Mouse (Mus musculus) right cerebral cortex, postnatal 14 days (tissue): ENCODE data around the gene Gm28051.

Experiments
- DNase-seq: peaks from one replicate; pipeline ENCODE4 v3.0.0; 2022

The Gm28051 gene

DNA sequence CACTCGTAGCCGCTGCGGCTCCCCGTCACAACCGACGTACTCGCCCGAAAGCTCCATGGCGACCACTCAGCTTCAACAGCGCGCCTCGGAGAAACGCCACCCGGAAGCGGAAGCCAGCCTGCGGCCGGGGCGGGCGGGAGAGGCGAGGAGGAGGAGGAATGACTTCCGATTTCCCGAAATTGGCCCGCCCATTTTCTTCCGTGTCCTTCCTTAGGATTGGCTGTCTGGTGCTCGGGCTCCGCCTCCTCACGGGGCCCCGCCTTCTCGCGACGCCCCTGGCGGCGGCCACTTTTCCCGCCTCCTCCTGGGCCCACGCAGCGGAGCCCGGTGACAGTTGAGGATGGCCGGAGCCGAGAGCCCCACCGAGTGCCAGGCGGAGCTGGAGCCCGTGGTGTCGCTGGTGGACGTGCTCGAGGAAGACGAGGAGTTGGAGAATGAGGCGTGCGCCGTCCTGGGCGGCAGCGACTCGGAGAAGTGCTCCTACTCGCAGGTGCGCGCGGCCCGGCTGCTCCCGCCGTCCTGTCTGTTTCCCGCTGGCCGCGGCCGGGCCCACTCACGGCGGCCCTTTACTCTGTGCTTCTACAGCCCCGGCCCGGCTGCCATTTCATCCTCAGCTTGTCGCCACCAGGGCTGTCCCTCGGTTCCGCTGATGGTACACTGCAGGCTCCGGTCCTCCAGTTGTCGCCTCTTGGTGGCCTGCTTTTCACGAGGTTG is at the start of gene Gm28051, which contains the start of the genes Gon7 and Ubr7:
TSS of gene Gm28051 (minus strand) at position 77 of the 714 bp plus-strand sequence.
TSS of gene Gon7 (minus strand) at position 115 of the 714 bp plus-strand sequence.
TSS of gene Ubr7 (plus strand) at position 279 of the 714 bp plus-strand sequence.
- DNase-seq: peak; percentile 96

DNA sequence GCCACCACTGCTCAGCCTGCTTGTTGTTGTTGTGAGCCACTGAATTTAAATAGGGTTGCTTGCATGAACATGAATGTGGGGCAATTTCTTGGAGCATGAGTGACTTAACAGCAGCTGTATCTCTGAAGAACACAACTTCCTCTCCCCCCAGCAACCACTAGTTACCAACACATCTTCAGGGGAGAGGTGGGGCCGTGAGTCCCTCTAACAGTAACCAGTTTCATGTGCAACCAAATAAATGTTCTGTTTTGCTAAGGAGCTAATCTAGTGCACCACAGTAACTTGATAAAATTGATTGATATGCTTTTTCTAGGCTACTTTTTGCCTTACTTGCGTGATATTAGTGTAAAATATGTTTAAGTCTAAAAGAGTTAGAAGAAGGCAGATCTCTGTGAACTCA is 42.0 kb upstream of the Gm28051 start:
- DNase-seq: no peak

DNA sequence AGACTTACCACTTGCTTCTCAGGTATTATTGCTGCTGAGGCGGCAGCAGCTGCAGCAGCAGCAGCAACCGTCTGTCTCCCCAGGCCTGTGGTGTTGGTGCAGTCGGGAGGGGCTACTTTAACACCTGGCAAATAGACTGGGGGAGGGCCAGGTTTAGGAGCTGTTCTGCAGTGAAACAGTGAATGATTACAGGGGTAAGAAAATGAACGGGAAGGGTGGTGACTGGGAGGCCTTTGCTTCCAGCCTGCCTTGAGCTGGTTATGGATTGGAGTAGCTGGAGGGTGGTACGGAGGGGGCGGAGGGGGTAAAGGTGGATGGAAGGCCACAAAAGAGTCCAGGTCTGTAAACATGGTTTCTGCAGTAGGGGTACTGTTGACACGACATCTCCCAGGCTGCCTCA is 30.4 kb upstream of the Gm28051 start:
- DNase-seq: no peak

DNA sequence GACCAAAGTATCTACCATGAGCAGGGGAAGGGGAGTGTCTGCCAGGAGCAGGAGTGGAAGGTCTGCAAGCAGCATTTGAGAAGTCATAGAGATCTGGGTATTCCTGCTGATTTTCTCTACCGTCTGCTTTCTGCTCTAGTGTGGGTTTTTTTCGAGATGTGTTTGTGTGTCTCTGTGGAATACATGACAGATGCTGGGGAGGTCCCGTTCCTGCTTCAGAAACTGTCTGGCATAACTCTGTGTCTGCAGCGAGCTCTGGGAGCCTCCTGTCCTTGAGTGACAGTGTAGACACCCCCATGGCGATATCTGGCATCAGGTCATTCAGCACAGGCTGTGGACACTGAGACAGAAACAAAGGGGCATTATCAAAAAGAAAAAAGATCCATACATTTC is 28.0 kb upstream of the Gm28051 start:
- DNase-seq: no peak

DNA sequence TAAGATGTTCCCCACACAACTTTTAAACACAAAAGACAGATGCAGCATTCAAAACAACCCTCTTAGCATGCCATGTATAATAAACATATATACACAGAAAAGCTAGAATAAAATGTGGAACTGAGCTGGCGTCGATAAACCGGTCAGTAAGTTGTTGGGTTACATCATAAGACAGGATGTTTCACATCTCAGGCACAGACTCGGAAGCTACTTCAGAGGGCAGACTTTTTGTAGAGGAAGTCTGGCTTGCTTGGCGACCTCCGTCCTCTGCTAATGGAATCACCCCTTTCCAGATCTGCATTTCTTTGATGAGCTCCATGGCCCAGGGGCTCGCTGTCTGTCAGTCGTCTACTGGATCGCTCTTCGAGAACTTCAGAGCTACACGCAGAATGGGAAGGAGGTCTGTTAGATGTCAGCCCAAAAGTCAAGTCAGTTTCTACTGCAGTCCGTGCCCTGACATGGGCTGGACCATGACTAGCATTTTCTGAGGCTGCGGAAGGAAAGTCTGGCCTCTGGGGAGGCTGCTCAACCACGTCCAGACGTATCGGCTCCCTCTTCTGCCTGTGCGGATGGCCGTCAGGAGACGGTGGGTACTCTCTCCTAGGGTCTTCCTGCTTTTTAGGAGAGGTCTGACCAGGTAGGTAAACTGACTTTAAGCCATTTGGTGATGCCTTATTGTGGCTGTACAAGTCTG is 27.5 kb upstream of the Gm28051 start:
- DNase-seq: no peak

DNA sequence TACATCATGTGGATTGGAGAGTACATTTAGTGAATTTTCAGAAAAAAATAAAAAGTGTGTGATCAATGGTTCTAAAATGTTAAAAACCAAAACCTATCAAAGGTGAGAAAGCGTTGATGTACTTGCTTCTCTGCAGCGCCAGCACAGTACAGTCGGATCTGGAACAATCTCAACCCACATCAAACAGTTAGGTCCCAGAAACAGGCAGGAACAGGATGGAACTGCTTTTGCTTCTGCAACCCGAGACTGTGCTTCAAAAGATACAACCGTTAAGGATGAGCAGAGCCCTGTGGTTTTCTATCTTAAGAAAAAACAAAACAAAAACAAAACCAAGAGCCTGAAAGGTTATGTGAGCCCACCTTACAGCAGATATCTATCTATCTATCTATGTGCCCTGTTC is 25.3 kb upstream of the Gm28051 start:
- no peak for DNase-seq

DNA sequence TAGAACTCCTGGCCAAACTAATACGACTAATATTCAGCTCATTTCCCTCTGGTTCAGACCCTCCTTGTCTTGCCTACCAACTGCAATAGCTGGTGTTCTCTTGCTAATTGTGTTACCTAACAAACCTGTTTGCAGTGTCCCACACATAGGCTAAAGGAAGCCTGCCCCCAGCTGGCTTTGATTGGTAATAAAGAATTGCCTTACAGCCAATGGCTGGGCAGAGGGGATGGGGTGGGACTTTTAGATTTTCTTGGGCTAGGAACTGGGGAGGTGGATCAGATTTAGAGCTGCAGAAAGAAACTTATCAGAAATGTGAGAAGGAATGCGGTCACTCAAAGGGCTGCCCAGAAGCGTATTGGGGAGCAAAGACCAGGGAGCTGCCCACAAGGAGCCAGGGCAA is 21.9 kb upstream of the Gm28051 start:
- DNase-seq: no peak

DNA sequence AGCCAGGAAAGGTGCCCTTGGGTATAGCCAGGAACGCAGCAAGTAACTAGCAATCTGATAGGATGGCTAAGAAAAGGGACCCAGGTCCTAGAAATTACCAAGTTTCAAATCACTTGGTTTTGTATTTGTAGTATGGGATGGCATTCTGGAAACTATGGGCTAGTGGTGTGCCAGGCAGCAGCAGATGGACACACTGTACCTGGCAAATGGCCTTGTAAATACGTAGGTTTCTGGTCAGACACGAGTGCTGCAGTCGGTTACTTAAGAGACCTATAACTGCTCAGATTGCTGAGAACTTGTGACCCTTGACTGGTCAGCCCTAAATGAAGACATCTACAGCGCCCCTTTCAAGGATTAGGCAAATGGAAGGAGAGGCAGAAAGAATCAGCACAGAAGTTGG is 20.6 kb upstream of the Gm28051 start:
- DNase-seq: no peak

DNA sequence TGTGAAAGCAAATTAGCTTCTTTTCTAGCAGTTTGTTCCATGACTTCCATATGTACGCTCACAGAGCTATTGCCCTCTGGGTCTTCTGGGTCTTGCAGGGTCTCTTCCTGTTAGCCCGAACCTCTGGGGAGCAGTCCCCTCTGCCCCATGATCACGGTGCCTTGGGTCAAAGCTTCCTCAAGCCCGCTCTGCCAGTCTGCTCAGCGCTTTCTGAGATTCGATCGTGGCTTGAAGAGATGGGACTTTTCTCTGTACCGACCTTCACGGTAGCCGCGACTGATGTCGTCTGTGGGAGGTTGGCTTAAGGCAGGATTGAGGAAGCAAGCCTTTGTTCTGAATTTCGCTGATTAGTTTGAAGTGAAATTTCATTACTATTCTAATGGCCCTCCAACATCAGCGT is 18.5 kb upstream of the Gm28051 start:
- DNase-seq: no peak

DNA sequence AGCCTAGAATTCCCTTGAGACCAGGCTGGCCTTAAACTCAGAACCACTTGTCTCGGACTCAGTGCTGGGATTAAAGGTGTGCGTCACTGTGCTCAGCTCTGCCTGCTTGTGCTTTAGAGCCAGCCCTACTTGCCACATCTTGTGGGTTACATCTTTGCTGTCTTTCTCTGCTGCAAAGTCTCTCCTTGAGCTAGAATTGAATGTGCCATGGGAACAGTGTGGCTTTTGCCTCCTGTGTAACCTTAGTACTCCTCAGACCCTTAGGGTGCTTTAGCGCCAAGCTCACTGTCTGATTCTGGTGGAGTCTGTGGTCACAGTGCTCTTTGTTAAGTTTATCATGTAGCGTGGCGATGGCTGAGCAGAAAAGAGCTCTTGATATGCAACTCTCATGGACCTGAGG is 15.1 kb upstream of the Gm28051 start:
- DNase-seq: no peak

DNA sequence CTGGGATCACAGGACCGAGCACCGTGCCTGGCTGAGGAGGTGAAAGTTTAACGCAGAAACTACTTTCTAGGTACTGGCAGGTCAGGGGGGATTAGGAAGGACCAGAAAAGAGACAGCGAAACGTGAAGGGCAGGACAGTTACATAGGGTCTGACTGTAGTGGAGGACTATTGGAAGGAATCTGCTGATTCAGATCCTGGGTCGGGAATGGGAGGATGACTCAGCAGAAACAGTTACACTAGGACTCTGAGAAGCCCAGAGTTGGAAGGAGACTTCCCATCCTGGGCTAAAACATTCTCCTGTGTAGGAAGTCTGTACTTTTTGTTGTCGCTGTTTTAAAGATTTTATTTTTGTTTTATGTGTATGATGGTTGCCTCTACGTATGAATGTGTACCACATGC is 14.0 kb upstream of the Gm28051 start:
- DNase-seq: no peak

DNA sequence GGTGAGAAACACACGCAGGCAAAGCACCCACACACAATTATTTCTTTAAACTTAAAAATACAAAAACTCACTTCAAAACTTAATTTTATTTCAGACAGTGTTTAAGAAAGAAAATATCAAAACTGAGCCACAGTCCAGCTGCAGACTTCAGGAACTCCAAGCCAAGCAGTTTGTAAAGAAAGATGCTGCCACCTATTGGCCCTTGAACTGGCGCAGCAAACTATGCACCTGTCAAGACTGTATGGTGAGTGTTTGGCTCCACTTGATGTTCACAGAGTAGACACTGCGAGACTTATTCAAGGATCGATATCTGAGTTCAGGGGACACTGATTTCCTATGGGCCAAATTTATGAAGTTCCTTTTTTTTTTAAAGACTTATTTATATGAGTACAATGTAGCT is 11.4 kb upstream of the Gm28051 start:
- no peak for DNase-seq

DNA sequence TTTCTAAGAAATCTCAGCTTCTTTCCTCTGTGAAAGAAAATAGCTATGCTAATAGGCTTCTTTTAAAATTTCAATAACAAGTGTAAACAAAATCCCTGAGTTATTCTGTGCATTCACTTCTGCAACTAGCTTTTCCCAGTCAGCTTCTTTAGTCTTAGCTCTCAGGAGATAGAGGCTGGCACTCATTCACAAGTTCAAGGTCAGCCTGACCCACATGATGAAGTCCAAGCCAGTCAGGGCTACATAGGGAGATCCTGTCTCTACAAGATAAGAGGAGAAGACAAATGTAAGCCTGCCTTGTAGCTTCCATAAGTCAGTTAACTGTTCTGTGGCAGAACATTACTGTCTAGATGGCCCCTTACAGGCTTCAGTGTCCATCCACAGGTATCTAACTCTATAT is 6.1 kb upstream of the Gm28051 start:
- DNase-seq: no peak

DNA sequence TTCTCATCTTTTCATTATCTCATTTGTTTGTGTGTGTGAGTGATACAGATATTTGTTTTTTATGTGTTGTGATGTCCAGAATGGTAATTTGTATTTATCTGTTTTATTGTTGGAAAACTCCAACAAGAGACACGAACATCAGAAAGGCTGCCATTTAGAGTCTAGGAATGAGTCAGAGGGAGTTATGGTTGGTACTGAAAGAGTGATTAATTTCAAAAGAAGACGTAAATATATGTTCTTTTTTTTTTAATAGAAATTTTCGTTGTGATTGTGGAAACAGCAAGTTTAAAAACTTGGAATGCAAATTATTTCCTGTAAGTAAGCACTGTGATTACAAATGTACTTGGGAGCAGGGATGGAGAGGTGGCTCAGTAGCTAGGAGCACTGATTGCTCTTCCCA is 4.1 kb upstream of the Gm28051 start:
- no peak for DNase-seq

DNA sequence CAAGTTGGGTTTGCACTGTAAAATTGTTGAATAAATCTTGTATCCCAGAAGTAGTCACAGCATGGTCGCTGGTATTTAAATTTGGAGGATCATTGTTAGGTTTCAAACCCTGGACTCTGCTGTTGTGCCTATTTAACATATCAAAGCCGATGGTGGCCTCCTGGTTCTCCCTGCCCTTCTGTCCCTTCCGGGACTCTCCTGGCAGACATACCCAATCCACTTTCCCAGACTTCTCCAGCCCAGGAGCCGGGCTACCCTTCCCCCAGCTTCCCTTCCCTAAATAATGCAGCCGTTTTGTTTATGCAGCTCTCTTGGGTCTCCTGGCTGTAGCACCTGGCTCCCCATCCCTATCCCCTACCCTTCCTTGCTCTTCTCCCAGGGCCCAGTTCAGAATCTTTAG is 1.4 kb upstream of the Gm28051 start:
- no peak for DNase-seq

DNA sequence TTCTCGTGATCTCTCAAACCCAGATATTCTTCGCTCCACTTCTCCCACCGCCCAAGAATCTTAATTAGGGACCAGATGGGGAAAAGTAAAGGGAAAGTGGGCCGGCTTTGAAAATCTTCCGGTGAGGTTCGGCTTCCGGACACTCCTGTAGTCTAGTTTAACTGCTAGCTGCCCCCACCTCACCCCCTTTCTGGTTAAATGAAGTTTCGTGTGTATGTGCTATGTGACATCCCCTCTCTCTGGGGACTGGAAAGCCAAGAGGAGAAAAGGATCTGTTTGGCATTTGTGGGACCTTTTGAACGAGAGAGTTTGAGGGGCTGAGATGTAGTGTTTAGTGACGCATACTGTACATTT is 815 bp upstream of the Gm28051 start, which contains the start of gene Gm20604:
TSS of gene Gm20604 (minus strand) at position 270 of the 354 bp plus-strand sequence.
- DNase-seq: no peak

DNA sequence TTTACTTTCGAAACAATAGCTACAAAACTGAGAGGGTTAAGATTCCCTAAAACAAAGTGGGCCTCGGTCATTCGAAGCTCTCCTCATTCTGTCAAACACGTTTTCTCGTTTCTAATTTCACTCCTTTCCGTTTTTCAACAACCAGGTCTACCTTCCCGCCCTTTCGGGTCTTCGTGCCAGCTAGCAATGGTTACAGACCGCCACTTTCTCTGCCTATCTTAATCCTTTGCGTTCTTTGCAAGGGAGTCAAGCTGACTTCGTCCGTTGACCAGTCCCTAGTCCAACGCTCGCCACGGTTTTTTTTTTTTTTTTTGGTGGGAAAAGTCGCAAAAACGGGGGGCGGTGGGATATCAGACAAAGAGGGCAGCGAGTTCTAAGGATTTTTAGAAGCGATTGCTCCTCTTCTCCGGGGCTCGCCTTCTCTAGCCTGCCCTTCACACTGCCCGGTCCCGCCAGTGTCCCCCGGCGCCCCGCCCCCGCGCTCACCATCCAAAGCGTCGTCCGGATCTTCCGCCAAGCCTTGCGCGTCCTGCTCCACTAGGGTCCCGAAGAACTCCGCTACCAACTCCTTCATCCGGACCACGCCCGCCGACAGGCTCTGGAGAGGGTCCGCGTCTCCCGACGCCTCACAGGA is 393 bp downstream of the Gm28051 start:
- no peak for DNase-seq

DNA sequence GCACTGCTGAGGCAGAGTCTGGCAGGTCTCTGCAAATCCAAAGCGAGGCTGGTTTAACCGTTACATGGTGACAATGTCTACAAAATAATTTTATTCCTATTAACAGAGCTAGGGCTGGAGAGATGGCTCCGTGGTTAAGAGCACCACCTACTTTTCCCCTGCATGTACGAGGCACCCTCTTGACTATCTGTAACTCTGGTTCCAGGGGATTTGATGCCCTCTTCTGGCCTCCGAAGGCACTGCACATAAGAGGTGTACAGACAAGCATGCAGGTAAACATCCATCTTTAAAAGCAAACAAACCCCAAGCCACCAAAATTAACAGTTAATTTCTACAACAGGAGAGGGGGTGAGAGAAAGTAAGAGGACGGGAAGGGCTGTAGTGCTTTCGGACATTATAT is 1.3 kb downstream of the Gm28051 start:
- DNase-seq: peak; percentile 27

DNA sequence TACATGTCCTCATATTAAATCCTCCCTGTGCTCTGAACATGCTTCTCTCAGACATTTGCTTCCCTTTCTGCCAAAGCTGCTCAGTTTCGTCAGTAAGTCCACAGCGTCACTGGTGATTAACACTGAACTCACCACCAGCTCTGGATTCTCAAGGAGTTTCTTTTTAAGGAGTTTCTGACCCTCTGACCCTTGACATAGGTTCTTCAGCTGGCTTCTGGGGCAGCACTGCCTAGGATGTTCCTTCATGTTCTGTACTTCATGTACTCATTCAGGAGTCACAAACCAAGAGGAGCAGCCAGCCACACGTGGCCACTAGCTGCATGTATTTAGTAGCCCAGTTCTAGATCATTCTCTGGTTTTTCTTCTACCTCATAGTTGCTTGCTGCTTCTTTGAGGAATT is 9.3 kb downstream of the Gm28051 start:
- DNase-seq: no peak

DNA sequence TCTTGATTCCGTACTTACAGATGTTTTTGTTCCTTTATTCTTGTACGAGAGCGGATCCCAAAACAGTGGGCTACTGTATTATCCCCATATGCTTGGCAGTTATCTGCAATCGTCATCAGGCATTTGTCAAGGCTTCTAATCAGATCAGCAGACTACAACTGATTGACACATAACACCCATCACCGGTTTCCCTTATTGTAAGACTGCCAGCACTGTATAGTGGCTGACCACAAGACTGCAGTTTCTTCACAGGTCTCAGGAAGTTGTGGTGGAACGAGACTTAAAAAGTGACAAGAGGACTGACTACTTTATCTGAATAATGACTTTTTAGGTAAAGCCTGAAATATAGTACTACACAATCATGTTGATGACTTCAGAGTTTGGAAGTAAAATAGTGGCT is 12.7 kb downstream of the Gm28051 start:
- DNase-seq: no peak

DNA sequence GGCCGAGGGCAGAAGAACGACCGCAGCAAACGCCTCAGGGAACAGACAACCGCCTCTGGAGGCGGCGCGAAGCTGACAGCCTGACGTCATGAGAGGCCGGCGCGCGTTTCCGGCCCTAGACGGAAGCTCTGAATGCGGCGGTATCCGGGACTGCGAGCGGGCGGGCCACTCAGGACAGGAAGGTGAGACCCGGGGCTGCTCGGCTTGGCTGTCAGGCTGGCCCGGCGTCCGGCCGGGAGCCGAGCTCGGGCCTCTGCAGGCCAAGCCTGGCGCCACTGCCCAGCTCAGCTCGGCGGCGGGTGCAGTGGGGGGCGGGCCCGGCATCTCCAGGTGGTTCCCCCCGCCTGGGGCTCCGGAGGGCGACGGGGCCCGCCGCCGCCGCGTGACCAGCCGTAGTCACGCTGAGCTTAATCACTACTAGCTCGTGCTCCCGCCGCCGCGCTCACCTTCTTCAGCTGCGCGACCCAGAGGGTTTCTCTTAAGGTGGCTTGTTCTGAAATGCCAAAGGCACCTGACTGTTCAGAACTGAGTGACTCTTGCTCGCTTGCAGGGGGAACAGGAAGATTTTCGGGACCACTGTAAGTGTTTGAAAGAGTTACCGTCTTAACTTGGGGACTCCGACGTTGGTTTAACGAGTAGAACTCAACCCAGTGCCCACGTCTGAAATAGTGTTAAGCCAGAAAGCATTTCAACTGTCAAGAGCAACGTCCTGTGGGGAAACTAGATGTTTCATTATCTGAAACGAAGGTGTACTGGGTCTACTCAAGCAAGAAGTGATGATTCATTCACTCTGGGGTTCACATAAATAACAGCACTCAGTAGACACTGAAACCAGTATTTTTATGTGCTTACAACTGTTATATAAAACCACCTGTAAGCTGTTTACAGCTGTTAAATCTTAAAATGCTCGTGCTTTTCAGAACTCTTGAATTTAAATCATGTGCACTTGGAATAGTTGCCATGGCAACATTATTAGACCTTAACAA is 13.7 kb downstream of the Gm28051 start, which contains the start of the genes Moap1 and Tmem251:
TSS of gene Moap1 (minus strand) at position 73 of the 986 bp plus-strand sequence.
TSS of gene Tmem251 (plus strand) at position 174 of the 986 bp plus-strand sequence.
- DNase-seq: peak; percentile 91

DNA sequence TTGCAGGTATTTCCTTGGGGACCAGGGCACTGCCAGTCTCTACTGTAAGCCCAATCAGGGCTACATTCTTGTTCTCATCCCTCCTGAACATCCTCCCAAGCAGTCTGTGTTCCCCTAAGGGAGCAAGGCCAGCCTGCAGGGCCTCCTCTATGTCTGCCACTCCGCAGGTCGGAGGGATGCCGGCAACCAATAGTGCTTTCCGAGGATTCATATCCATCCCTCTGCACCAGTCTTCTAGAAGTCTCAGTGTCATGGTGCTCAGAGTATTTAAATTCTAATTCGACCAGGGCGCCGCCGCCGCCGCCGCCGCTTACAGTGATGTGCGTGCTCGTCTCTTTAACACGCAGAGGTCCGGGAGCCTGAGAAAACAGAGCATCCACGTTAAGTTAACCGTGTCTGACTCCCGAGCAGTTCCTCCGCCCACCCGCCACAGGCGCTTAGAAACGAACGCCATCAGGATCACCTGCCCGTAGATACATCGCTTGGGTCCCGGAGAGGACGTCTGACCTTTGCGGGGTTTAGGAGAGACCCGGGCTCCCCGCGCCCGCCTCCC is 14.5 kb downstream of the Gm28051 start:
- no peak for DNase-seq
